Mouse (Mus musculus) liver, postnatal 0 days (tissue): Measurements from ENCODE around the gene Zfp239.

Source experiments
- CTCF ChIP-seq: sonication (generic); IDR thresholded peaks from 2 replicates; pipeline ENCODE4 v1.5.1; 2016; ENCODE audit warnings: antibody characterized with exemption, low read depth
- EP300 ChIP-seq: IDR thresholded peaks from 2 replicates; pipeline ENCODE4 v1.6.1; 2016; ENCODE audit warnings: antibody characterized with exemption, low read depth, mild to moderate bottlenecking

GRCm38 (mm10) chr6:117890257-117890656 lies 28.4 kb downstream of the Zfp239 start:
- TF ChIP-seq CTCF = no peak
- no peak for TF ChIP-seq EP300
